Mouse (Mus musculus) neural tube, embryonic 14.5 days (tissue): ENCODE results near the gene Cap1. TPM values are rescaled to one million over a fixed set of nuclear protein-coding genes. Genes with fewer than 3 reads are reported as not detected.

Source experiments
- ATAC-seq: fragments of 200-750 bp; cut with Nextera tagmentation; 2 replicates; pipeline ENCODE4 v1.8.0; 2017; ENCODE audit warnings: low read depth, mild to moderate bottlenecking, moderate TSS enrichment, moderate library complexity
- H3K27ac ChIP-seq: fragments of 300-500 bp; sonication (generic); 2 replicates; pipeline ENCODE4 v1.5.1; 2014; ENCODE audit warnings: low read depth, mild to moderate bottlenecking, control low read depth, low read length, moderate library complexity, mixed read lengths
- H3K27me3 ChIP-seq: fragments of 300-500 bp; sonication (generic); 2 replicates; pipeline ENCODE4 v1.6.1; 2014; ENCODE audit warnings: low read length; ENCODE audit not compliant: control insufficient read depth, insufficient read depth
- H3K36me3 ChIP-seq: fragments of 300-500 bp; sonication (generic); 2 replicates; pipeline ENCODE4 v1.6.1; 2014; ENCODE audit warnings: low read length, mixed read lengths; ENCODE audit not compliant: control insufficient read depth, insufficient read depth
- H3K4me1 ChIP-seq: fragments of 300-500 bp; sonication (generic); 2 replicates; pipeline ENCODE4 v1.6.1; 2014; ENCODE audit warnings: low read length; ENCODE audit not compliant: control insufficient read depth, insufficient read depth
- H3K4me2 ChIP-seq: fragments of 300-500 bp; sonication (generic); 2 replicates; pipeline ENCODE4 v1.6.1; 2014; ENCODE audit warnings: mild to moderate bottlenecking, low read depth, low read length, control low read depth
- H3K4me3 ChIP-seq: fragments of 300-500 bp; sonication (generic); 2 replicates; pipeline ENCODE4 v1.5.1; 2014; ENCODE audit warnings: low read depth, low read length, control low read depth, mixed read lengths
- H3K9ac ChIP-seq: fragments of 300-500 bp; sonication (generic); replicated peaks from 2 replicates; pipeline ENCODE4 v1.6.1; 2014; ENCODE audit warnings: low read depth, mild to moderate bottlenecking, control low read depth, low read length, mixed read lengths
- H3K9me3 ChIP-seq: fragments of 300-500 bp; sonication (generic); 2 replicates; pipeline ENCODE4 v1.6.1; 2016; ENCODE audit warnings: low read length; ENCODE audit not compliant: control insufficient read depth
- WGBS: fragments of 180-500 bp; shearing (Covaris S2); extraction: QIAGEN DNeasy Blood & Tissue Kit; methylation state at CpG from one replicate; pipeline ENCODE4 v1.1.7; 2014; 5-methylcytosine and 5-hydroxymethylcytosine counted together
- polyA plus RNA-seq: library from polyadenylated mRNA; unstranded; fragments of >200 nt; fragmentation: Nextera tagmentation; extraction: Ambion mirVana; gene quantifications from 2 replicates; pipeline ENCODE4 v1.2.1, GENCODE M21; 2014

The Cap1 gene
- polyA plus RNA-seq, 1 experiment from 2014 or later, result 66.5 TPM

DNA sequence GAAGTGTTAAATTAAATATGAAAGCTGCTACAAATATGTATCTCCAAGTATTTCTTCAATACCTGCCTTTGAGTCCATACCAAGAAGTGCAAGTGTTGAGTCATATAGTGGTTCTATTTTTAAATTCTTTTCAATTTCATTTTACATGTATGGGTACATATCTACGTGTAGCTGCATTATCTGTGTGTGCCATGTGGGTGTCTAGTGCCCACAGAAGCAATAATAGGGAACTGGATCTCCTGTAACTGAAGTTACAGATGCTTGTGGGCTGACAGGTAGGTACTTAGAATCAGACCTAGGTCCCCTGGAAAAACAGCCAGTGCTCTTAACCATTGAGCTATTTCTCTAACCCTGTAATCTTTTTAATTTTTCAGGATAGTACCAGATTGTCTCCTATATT is 74.7 kb downstream of the Cap1 start:
- no peak for ATAC-seq

More for the DNA sequence above, 74.7 kb downstream of the Cap1 start:
- H3K9me3 ChIP-seq, result no peaks in the 10 kb centered on the region
- no peaks in the 10 kb centered on the region for H3K27me3 ChIP-seq
- no peaks in the 10 kb centered on the region for H3K36me3 ChIP-seq
- H3K4me2 ChIP-seq, result no peak overlapping the region
- H3K4me1 ChIP-seq, result no peaks in the 10 kb centered on the region
- H3K4me3 ChIP-seq, result no peak overlapping the region
- WGBS, result 64% methylated on average over 1 of the region's 1 CpGs
- no peak overlapping the region for H3K27ac ChIP-seq
- H3K9ac ChIP-seq, result no peak overlapping the region

Other genes starting within 250 kb of the Cap1 start
- not detected in 2 replicates for gene 9530002B09Rik, start 196.8 kb downstream of the Cap1 start, polyA plus RNA-seq
- gene Ppt1, start 49.8 kb downstream of the Cap1 start, polyA plus RNA-seq, result 92.9 and 102 TPM in 2 replicates
- 25.5 and 27.8 TPM in 2 replicates for gene Mfsd2a, start 75.1 kb upstream of the Cap1 start, polyA plus RNA-seq
- 60.9 and 70.8 TPM in 2 replicates for gene Mycl, start 109.6 kb upstream of the Cap1 start, polyA plus RNA-seq
- gene Trit1, start 130.5 kb upstream of the Cap1 start, polyA plus RNA-seq, result 25.2 and 27.8 TPM in 2 replicates
- gene Bmp8b, start 219.1 kb upstream of the Cap1 start, polyA plus RNA-seq, result 0.25 and 0.48 TPM in 2 replicates
- 0.33 and 0.67 TPM in 2 replicates for gene Oxct2b, start 230.2 kb upstream of the Cap1 start, polyA plus RNA-seq